Mouse (Mus musculus): Measurements from ENCODE around the gene Ttll11. TPM values are rescaled to one million over a fixed set of nuclear protein-coding genes. Genes with fewer than 3 reads are reported as not detected.
A peak's percentile ranks its signal among the peaks of the same experiment; 100 is the strongest.

The Ttll11 gene
- polyA plus RNA-seq, 1 experiment from 2014 or later = 2.4 TPM

DNA sequence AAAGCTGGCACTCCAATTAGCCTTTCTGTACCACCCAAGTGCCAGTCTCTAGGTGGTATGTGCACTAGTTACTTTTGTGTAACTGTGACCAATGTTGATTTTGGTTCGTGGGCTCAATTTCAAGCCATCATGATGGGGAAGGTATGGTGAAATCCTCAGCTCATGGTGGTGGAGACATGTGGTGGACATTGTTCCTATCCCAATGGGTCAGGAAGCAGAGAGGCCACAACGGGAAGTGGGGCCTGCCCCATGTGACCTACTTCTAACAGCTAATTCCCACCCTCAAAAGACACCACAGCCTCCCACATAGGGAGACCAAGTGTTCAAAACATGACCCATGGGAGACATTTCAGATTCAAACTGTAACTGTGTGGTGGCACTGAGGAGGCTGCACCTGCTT lies 17.0 kb upstream of the Ttll11 start:
- Histone ChIP-seq H3K4me3 (no peak overlapping the region), H3K9ac (no peak overlapping the region), H3K27me3 (no peaks in the 10 kb centered on the region), H3K9me3 (no peaks in the 10 kb centered on the region), H3K4me2 (replicated peaks) (no peak overlapping the region), H3K27ac (no peak overlapping the region), H3K4me1 (no peaks in the 10 kb centered on the region), H3K36me3 (no peaks in the 10 kb centered on the region)
- WGBS = 73% methylated on average over 2 of the region's 2 CpGs
- no peak for ATAC-seq (ENCODE audit: insufficient number of reproducible peaks, insufficient read depth, low FRiP score, low TSS enrichment)

- WGBS = 88% methylated on average over 6 of the region's 6 CpGs
These were observed 14.6 kb upstream of the Ttll11 start for GRCm38 (mm10) chr2:35994303-35994702.

GRCm38 (mm10) chr2:35993481-35993880 lies 13.8 kb upstream of the Ttll11 start:
- 76% methylated on average over 2 of the region's 2 CpGs for WGBS
- no peak overlapping the region for H3K9ac ChIP-seq
- no peak overlapping the region for H3K27ac ChIP-seq
- no peak for ATAC-seq (ENCODE audit: insufficient number of reproducible peaks, insufficient read depth, low FRiP score, low TSS enrichment)
- H3K9me3 ChIP-seq = no peaks in the 10 kb centered on the region
- no peaks in the 10 kb centered on the region for H3K36me3 ChIP-seq
- H3K4me1 ChIP-seq = no peaks in the 10 kb centered on the region
- H3K27me3 ChIP-seq = no peaks in the 10 kb centered on the region
- H3K4me3 ChIP-seq = no peak overlapping the region
- H3K4me2 ChIP-seq (replicated peaks) = no peak overlapping the region

More at GRCm38 (mm10) chr2:35994303-35994702, 14.6 kb upstream of the Ttll11 start:
- no peaks in the 10 kb centered on the region for H3K9me3 ChIP-seq
- no peak overlapping the region for H3K4me3 ChIP-seq
- no peak overlapping the region for H3K4me2 ChIP-seq (replicated peaks)
- ATAC-seq (ENCODE audit: insufficient number of reproducible peaks, insufficient read depth, low FRiP score, low TSS enrichment) = no peak
- no peaks in the 10 kb centered on the region for H3K36me3 ChIP-seq
- H3K4me1 ChIP-seq = no peaks in the 10 kb centered on the region
- no peak overlapping the region for H3K27ac ChIP-seq
- H3K27me3 ChIP-seq = no peaks in the 10 kb centered on the region
- no peak overlapping the region for H3K9ac ChIP-seq

- ATAC-seq (ENCODE audit: insufficient number of reproducible peaks, insufficient read depth, low FRiP score, low TSS enrichment) = no peak
These were observed 12.5 kb upstream of the Ttll11 start for GRCm38 (mm10) chr2:35992259-35992658.

GRCm38 (mm10) chr2:35983869-35984268 lies 4.2 kb upstream of the Ttll11 start:
- WGBS = 4% methylated on average over 7 of the region's 7 CpGs
- ATAC-seq (ENCODE audit: insufficient number of reproducible peaks, insufficient read depth, low FRiP score, low TSS enrichment) = no peak
- Histone ChIP-seq H3K36me3 (no peaks in the 10 kb centered on the region), H3K27ac (no peak overlapping the region), H3K27me3 (0 out of 2 replicates have a peak, but pooled peaks cover 3% of the 10 kb centered on the region), H3K4me2 (replicated peaks) (no peak overlapping the region), H3K9me3 (no peaks in the 10 kb centered on the region), H3K4me1 (no peaks in the 10 kb centered on the region), H3K9ac (no peak overlapping the region), H3K4me3 (no peak overlapping the region)

More at GRCm38 (mm10) chr2:35992259-35992658, 12.5 kb upstream of the Ttll11 start:
- 82% methylated on average over 3 of the region's 3 CpGs for WGBS
- Histone ChIP-seq H3K4me3 (no peak overlapping the region), H3K36me3 (no peaks in the 10 kb centered on the region), H3K27me3 (no peaks in the 10 kb centered on the region), H3K9me3 (no peaks in the 10 kb centered on the region), H3K9ac (no peak overlapping the region), H3K4me2 (replicated peaks) (no peak overlapping the region), H3K27ac (no peak overlapping the region), H3K4me1 (no peaks in the 10 kb centered on the region)

GRCm38 (mm10) chr2:35981872-35982271 lies 2.2 kb upstream of the Ttll11 start:
- Histone ChIP-seq H3K27ac (no peak overlapping the region), H3K27me3 (0 out of 2 replicates have a peak, but pooled peaks cover under 1% of the 10 kb centered on the region), H3K9me3 (no peaks in the 10 kb centered on the region), H3K9ac (no peak overlapping the region), H3K4me3 (no peak overlapping the region), H3K4me1 (peaks cover 8% of the 10 kb centered on the region), H3K36me3 (no peaks in the 10 kb centered on the region), H3K4me2 (replicated peaks) (no peak overlapping the region)
- 84% methylated on average over 3 of the region's 3 CpGs for WGBS
- no peak for ATAC-seq (ENCODE audit: insufficient number of reproducible peaks, insufficient read depth, low FRiP score, low TSS enrichment)

- no peaks in the 10 kb centered on the region for H3K36me3 ChIP-seq
- H3K27ac ChIP-seq = peak overlapping the region; percentile 36; the same call in 1 of the 2 replicates
- ATAC-seq (ENCODE audit: insufficient number of reproducible peaks, insufficient read depth, low FRiP score, low TSS enrichment) = peak; percentile 72
- peaks cover 8% of the 10 kb centered on the region for H3K4me1 ChIP-seq
- peak overlapping the region; percentile 83 for H3K9ac ChIP-seq
- under 1% methylated on average over 74 of the region's 76 CpGs for WGBS
- H3K4me3 ChIP-seq = peak overlapping the region; percentile 79
- H3K4me2 ChIP-seq (replicated peaks) = peak overlapping the region; percentile 97
- no peaks in the 10 kb centered on the region for H3K9me3 ChIP-seq
- no peaks in the 10 kb centered on the region for H3K27me3 ChIP-seq
These were observed 621 bp downstream of the Ttll11 start for GRCm38 (mm10) chr2:35978941-35979643.

- peaks cover 8% of the 10 kb centered on the region for H3K4me1 ChIP-seq
- peak overlapping the region; percentile 79 for H3K4me3 ChIP-seq
- H3K36me3 ChIP-seq = no peaks in the 10 kb centered on the region
- peak overlapping the region; percentile 97 for H3K4me2 ChIP-seq (replicated peaks)
- 32% methylated on average over 15 of the region's 15 CpGs for WGBS
- H3K27ac ChIP-seq = no peak overlapping the region
- H3K9me3 ChIP-seq = no peaks in the 10 kb centered on the region
- H3K27me3 ChIP-seq = no peaks in the 10 kb centered on the region
- ATAC-seq (ENCODE audit: insufficient number of reproducible peaks, insufficient read depth, low FRiP score, low TSS enrichment) = no peak
- H3K9ac ChIP-seq = peak overlapping the region; percentile 83
These were observed 1.3 kb downstream of the Ttll11 start for GRCm38 (mm10) chr2:35978276-35978933.

DNA sequence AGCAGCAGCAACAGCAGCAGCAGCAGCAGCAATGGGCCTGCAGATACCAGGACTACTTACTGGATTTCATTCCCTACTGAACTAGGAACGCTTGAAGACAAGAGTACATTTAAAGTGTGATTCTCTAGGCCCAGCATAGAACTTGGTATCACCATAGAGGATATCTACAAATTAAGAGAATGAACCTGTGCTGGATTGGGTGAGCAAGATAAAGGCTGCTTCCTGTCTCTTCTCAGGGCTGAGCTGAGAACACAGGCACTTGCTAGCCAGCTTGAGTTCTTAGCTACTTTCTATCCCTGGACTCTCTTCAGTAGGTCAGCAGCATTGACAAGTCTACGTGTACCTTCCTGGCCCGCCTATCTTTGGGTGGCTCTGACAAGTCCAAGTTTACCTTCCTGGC lies 2.0 kb downstream of the Ttll11 start:
- no peak overlapping the region for H3K9ac ChIP-seq
- H3K4me2 ChIP-seq (replicated peaks) = 0 out of 2 replicates have a peak overlapping the region, but pooled peaks have one; percentile 97
- no peaks in the 10 kb centered on the region for H3K36me3 ChIP-seq
- no peak for ATAC-seq (ENCODE audit: insufficient number of reproducible peaks, insufficient read depth, low FRiP score, low TSS enrichment)
- no peak overlapping the region for H3K27ac ChIP-seq
- H3K27me3 ChIP-seq = no peaks in the 10 kb centered on the region
- H3K4me1 ChIP-seq = peaks cover 8% of the 10 kb centered on the region
- WGBS = 87% methylated on average over 3 of the region's 3 CpGs
- no peaks in the 10 kb centered on the region for H3K9me3 ChIP-seq
- H3K4me3 ChIP-seq = no peak overlapping the region

DNA sequence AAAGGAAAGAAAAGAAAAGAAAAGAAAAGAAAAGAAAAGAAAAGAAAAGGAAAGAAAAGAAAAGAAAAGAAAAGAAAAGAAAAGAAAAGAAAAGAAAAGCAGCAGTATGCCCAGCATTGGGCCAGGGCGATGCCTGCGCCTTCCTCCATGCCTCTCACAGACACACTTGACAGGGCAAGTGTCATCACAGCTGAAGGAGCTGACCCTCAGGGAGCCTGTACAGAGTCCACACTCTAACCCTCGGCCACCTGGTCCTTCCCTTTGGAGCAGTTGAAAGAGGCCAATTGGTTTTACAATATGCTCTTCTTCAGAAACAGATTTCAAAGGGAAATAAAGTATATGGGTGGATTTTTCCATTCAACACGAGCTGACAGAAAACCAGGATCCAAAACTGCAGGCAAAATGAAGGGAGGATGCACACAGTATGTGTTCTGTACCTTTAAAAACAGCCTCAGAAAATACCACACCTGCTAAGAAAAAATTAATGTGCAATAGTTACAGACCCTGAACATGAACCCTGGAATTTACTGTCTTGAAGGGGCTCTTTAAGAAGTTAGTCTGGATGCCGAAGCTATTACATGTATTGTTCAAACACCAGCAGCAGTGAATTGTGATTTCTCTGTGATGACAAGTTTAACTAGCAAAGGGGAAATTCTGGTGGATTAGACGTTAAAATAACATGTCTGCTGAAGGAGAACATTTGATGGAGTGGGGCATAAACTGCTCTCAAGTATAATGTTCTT lies 7.3 kb downstream of the Ttll11 start:
- H3K4me1 ChIP-seq = no peaks in the 10 kb centered on the region; the same call in 1 of the 2 replicates
- no peak overlapping the region for H3K4me2 ChIP-seq (replicated peaks)
- WGBS = 56% methylated on average over 6 of the region's 6 CpGs
- no peak overlapping the region for H3K9ac ChIP-seq
- no peaks in the 10 kb centered on the region for H3K27me3 ChIP-seq
- no peak for ATAC-seq (ENCODE audit: insufficient number of reproducible peaks, insufficient read depth, low FRiP score, low TSS enrichment)
- H3K36me3 ChIP-seq = no peaks in the 10 kb centered on the region
- no peaks in the 10 kb centered on the region for H3K9me3 ChIP-seq
- no peak overlapping the region for H3K27ac ChIP-seq
- H3K4me3 ChIP-seq = no peak overlapping the region

DNA sequence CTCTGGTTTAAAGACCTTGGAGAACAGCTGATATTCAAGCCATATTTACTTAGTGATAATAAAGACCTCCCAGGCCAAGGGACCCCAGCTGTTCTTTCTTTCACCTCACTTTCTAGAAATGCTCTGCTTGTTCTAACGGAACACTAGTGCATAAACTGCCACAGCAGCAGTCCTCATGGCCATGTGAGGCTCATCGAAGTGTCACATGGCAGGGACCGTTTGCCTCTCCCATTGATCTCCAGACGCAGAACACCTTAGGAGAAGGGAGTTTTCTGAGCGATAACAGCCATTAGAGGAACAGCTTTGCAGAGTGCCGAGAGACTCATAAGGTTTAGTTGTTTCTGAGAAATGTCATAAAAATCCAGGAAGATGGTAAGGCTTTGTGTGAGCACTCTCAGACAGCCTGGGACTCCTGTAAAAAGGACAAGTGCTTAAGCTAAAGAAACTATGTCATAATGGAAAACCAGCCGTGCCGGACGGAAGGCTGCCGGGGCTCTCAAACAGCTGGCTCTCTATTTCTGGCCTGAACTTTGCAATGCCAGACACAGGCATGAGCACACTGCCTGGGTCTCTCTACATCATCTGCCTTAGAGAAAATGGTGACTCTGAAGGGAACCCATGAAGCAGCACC lies 13.7 kb downstream of the Ttll11 start:
- H3K36me3 ChIP-seq = no peaks in the 10 kb centered on the region
- WGBS = 87% methylated on average over 10 of the region's 10 CpGs
- no peak overlapping the region for H3K27ac ChIP-seq
- H3K4me3 ChIP-seq = no peak overlapping the region
- H3K9ac ChIP-seq = no peak overlapping the region
- H3K4me1 ChIP-seq = no peaks in the 10 kb centered on the region
- ATAC-seq (ENCODE audit: insufficient number of reproducible peaks, insufficient read depth, low FRiP score, low TSS enrichment) = no peak
- no peaks in the 10 kb centered on the region for H3K9me3 ChIP-seq
- no peaks in the 10 kb centered on the region for H3K27me3 ChIP-seq
- H3K4me2 ChIP-seq (replicated peaks) = no peak overlapping the region

Data from embryonic facial prominence, embryonic 12.5 days (tissue).